Comparison of ENCODE assay signal across 16 mouse cellular contexts in genomic region chr16:57649888-57650287, GRCm38 (mm10). TPM values are rescaled to one million over a fixed set of nuclear protein-coding genes. Genes with fewer than 3 reads are reported as not detected.
DNase-seq lines count a peak whose midpoint lies in the region; ATAC-seq lines count a peak whose summit lies in the region.
"Had no signal": no experiment of that assay in that cellular context is flagged by ENCODE, and none has a peak within 500 bp of the region (broad histone marks: within the 10 kb centered on the region; RNA-seq: fewer than 3 reads in every experiment).

No protein-coding gene starts in this region.

- no peaks in the 10 kb centered on the region for H3K9me3 ChIP-seq in forebrain, embryonic 16.5 days (ENCODE audit: control insufficient read depth, low read length)
- no peaks in the 10 kb centered on the region for H3K9me3 ChIP-seq in forebrain, embryonic 11.5 days (ENCODE audit: control insufficient read depth, low read length)
- H3K9me3 ChIP-seq: embryonic facial prominence, embryonic 12.5 days; forebrain, embryonic 15.5 days; liver, embryonic 12.5 days had no signal

- no peak overlapping the region for H3K27ac ChIP-seq in forebrain, embryonic 16.5 days (ENCODE audit: low read length)
- H3K27ac ChIP-seq in forebrain, embryonic 11.5 days (ENCODE audit: low read depth, low read length): no peak overlapping the region
- H3K27ac ChIP-seq: embryonic facial prominence, embryonic 12.5 days; forebrain, embryonic 15.5 days; left cerebral cortex, adult 2 months; liver, embryonic 12.5 days had no signal

- no peak for ATAC-seq in forebrain, embryonic 16.5 days
- no peak for ATAC-seq in forebrain, embryonic 11.5 days (replicated peaks; ENCODE audit: low FRiP score)
- ATAC-seq: forebrain, embryonic 15.5 days; liver, embryonic 12.5 days had no signal

- no peak overlapping the region for H3K9ac ChIP-seq in forebrain, embryonic 16.5 days (replicated peaks; ENCODE audit: low read depth, low read length)
- H3K9ac ChIP-seq in forebrain, embryonic 11.5 days (ENCODE audit: low read length): no peak overlapping the region
- H3K9ac ChIP-seq: embryonic facial prominence, embryonic 12.5 days; forebrain, embryonic 15.5 days; liver, embryonic 12.5 days had no signal

- DNase-seq in cerebellum, postnatal 10 days: peak; percentile 30 to 31
- DNase-seq in cerebellum, adult 9-10 months: no peak
- peak; percentile 91 for DNase-seq in NIH3T3 (ENCODE audit: low read depth)
- peak; percentile 86 for DNase-seq in fibroblast of lung, adult 2 months (ENCODE audit: low read depth)
- DNase-seq in kidney, postnatal 25 days: peak; percentile 57 to 77
- no peak for DNase-seq in thymus, postnatal 36 days
- DNase-seq in forebrain, embryonic 11.5 days (ENCODE audit: low spot score): no peak
- DNase-seq: B cell, adult 2 months; cerebellum, postnatal 25 days; gastrocnemius, postnatal 14 days; spleen, adult 18-20 months had no signal

- no peak overlapping the region for H3K4me3 ChIP-seq in forebrain, embryonic 16.5 days (replicated peaks; ENCODE audit: low read length)
- H3K4me3 ChIP-seq in forebrain, embryonic 11.5 days (ENCODE audit: low read depth, low read length): no peak overlapping the region
- H3K4me3 ChIP-seq: embryonic facial prominence, embryonic 12.5 days; forebrain, embryonic 15.5 days; left cerebral cortex, adult 2 months; liver, embryonic 12.5 days had no signal

- H3K36me3 ChIP-seq in forebrain, embryonic 16.5 days (ENCODE audit: control insufficient read depth, insufficient read depth): no peaks in the 10 kb centered on the region
- H3K36me3 ChIP-seq in forebrain, embryonic 11.5 days (ENCODE audit: control insufficient read depth, insufficient read depth, low read length): no peaks in the 10 kb centered on the region
- H3K36me3 ChIP-seq: embryonic facial prominence, embryonic 12.5 days; forebrain, embryonic 15.5 days; liver, embryonic 12.5 days had no signal

- WGBS in forebrain, embryonic 16.5 days: 74% methylated on average over 2 of the region's 2 CpGs
- 85% methylated on average over 2 of the region's 2 CpGs for WGBS in forebrain, embryonic 11.5 days

- H3K27me3 ChIP-seq in forebrain, embryonic 16.5 days (replicated peaks; ENCODE audit: control insufficient read depth, insufficient read depth, low read length): no peaks in the 10 kb centered on the region
- H3K27me3 ChIP-seq in forebrain, embryonic 11.5 days (ENCODE audit: control insufficient read depth, insufficient read depth, low read length): no peaks in the 10 kb centered on the region
- H3K27me3 ChIP-seq: embryonic facial prominence, embryonic 12.5 days; forebrain, embryonic 15.5 days; liver, embryonic 12.5 days had no signal

- H3K4me2 ChIP-seq in forebrain, embryonic 16.5 days (ENCODE audit: low read length): no peak overlapping the region
- no peak overlapping the region for H3K4me2 ChIP-seq in forebrain, embryonic 11.5 days (ENCODE audit: low read depth, low read length, severe bottlenecking)
- H3K4me2 ChIP-seq: embryonic facial prominence, embryonic 12.5 days; forebrain, embryonic 15.5 days; liver, embryonic 12.5 days had no signal

- H3K4me1 ChIP-seq in forebrain, embryonic 16.5 days (replicated peaks; ENCODE audit: control insufficient read depth, insufficient read depth, low read length): no peaks in the 10 kb centered on the region
- no peaks in the 10 kb centered on the region for H3K4me1 ChIP-seq in forebrain, embryonic 11.5 days (replicated peaks; ENCODE audit: control insufficient read depth, insufficient read depth, low read length)
- H3K4me1 ChIP-seq: embryonic facial prominence, embryonic 12.5 days; forebrain, embryonic 15.5 days; liver, embryonic 12.5 days had no signal

RNA-seq across cellular contexts. Expression of gene Cmss1, which starts 43.2 kb away (rescaled TPM):
- polyA plus RNA-seq in forebrain, embryonic 16.5 days (2015; fragmentation: Nextera tagmentation; extraction: Ambion mirVana): 38.6 and 39.9 TPM in 2 replicates
- 52.5 and 53.7 TPM in 2 replicates for polyA plus RNA-seq in forebrain, embryonic 11.5 days (2014; fragmentation: Nextera tagmentation; extraction: Ambion mirVana)

Comparison
In these comparisons a context has a peak if more than half of its experiments do, and no peak if none do; other contexts are left out.
1. DNase-seq: peak in cerebellum, postnatal 10 days (2 of 2), NIH3T3 (single experiment), fibroblast of lung, adult 2 months (single experiment) and kidney, postnatal 25 days (2 of 2); none in cerebellum, adult 9-10 months (single experiment), thymus, postnatal 36 days (0 of 2) and forebrain, embryonic 11.5 days (single experiment).